Mouse (Mus musculus): ENCODE measurements around the gene Defb26. TPM values are rescaled to one million over a fixed set of nuclear protein-coding genes. Genes with fewer than 3 reads are reported as not detected.

The Defb26 gene
- polyA plus RNA-seq, 1 experiment from 2014 or later = not detected

Other genes with a start within 250 kb of the Defb26 start
- 40.0 and 45.5 TPM in 2 replicates for gene Tbc1d20, start 217.9 kb downstream of the Defb26 start, polyA plus RNA-seq (2014; fragmentation: Nextera tagmentation; extraction: Ambion mirVana)
- gene Rbck1, start 179.0 kb downstream of the Defb26 start, polyA plus RNA-seq (2014; fragmentation: Nextera tagmentation; extraction: Ambion mirVana) = 81.9 and 88.1 TPM in 2 replicates
- 0.73 and 1.1 TPM in 2 replicates for gene Trib3, start 167.7 kb downstream of the Defb26 start, polyA plus RNA-seq (2014; fragmentation: Nextera tagmentation; extraction: Ambion mirVana)
- 2.2 and 3.8 TPM in 2 replicates for gene Nrsn2, start 135.1 kb downstream of the Defb26 start, polyA plus RNA-seq (2014; fragmentation: Nextera tagmentation; extraction: Ambion mirVana)
- 13.6 and 15.7 TPM in 2 replicates for gene Sox12, start 113.6 kb downstream of the Defb26 start, polyA plus RNA-seq (2014; fragmentation: Nextera tagmentation; extraction: Ambion mirVana)
- gene Zcchc3, start 96.7 kb downstream of the Defb26 start, polyA plus RNA-seq (2014; fragmentation: Nextera tagmentation; extraction: Ambion mirVana) = 41.0 and 43.5 TPM in 2 replicates
- 0.33 and 0.69 TPM in 2 replicates for gene 6820408C15Rik, start 96.1 kb downstream of the Defb26 start, polyA plus RNA-seq (2014; fragmentation: Nextera tagmentation; extraction: Ambion mirVana)
- gene Defb23, start 47.1 kb downstream of the Defb26 start, polyA plus RNA-seq (2014; fragmentation: Nextera tagmentation; extraction: Ambion mirVana) = not detected in 2 replicates
- gene Defb20, start 34.6 kb downstream of the Defb26 start, polyA plus RNA-seq (2014; fragmentation: Nextera tagmentation; extraction: Ambion mirVana) = not detected in 2 replicates
- gene Defb22, start 21.6 kb downstream of the Defb26 start, polyA plus RNA-seq (2014; fragmentation: Nextera tagmentation; extraction: Ambion mirVana) = not detected in 2 replicates
- gene Defb28, start 6.6 kb upstream of the Defb26 start, polyA plus RNA-seq (2014; fragmentation: Nextera tagmentation; extraction: Ambion mirVana) = not detected in 2 replicates
- gene Defb29, start 28.4 kb upstream of the Defb26 start, polyA plus RNA-seq (2014; fragmentation: Nextera tagmentation; extraction: Ambion mirVana) = not detected in 2 replicates
- gene Gm17416, start 57.6 kb upstream of the Defb26 start, polyA plus RNA-seq (2014; fragmentation: Nextera tagmentation; extraction: Ambion mirVana) = not detected in 2 replicates
- gene Defb21, start 61.1 kb upstream of the Defb26 start, polyA plus RNA-seq (2014; fragmentation: Nextera tagmentation; extraction: Ambion mirVana) = not detected in 2 replicates
- not detected in 2 replicates for gene Defb19, start 68.6 kb upstream of the Defb26 start, polyA plus RNA-seq (2014; fragmentation: Nextera tagmentation; extraction: Ambion mirVana)
- gene Defb45, start 87.7 kb upstream of the Defb26 start, polyA plus RNA-seq (2014; fragmentation: Nextera tagmentation; extraction: Ambion mirVana) = not detected in 2 replicates
- not detected in 2 replicates for gene Defb36, start 92.6 kb upstream of the Defb26 start, polyA plus RNA-seq (2014; fragmentation: Nextera tagmentation; extraction: Ambion mirVana)
- 3.9 TPM in 1 of 2 replicates, not detected in the other for gene Defb25, start 111.4 kb upstream of the Defb26 start, polyA plus RNA-seq (2014; fragmentation: Nextera tagmentation; extraction: Ambion mirVana)
- gene Rem1, start 115.3 kb upstream of the Defb26 start, polyA plus RNA-seq (2014; fragmentation: Nextera tagmentation; extraction: Ambion mirVana) = 21.9 and 22.3 TPM in 2 replicates
- 120 and 122 TPM in 2 replicates for gene H13, start 157.8 kb upstream of the Defb26 start, polyA plus RNA-seq (2014; fragmentation: Nextera tagmentation; extraction: Ambion mirVana)
- gene Mcts2, start 175.3 kb upstream of the Defb26 start, polyA plus RNA-seq (2014; fragmentation: Nextera tagmentation; extraction: Ambion mirVana) = 26.5 and 30.1 TPM in 2 replicates
- 147 and 150 TPM in 2 replicates for gene Id1, start 224.6 kb upstream of the Defb26 start, polyA plus RNA-seq (2014; fragmentation: Nextera tagmentation; extraction: Ambion mirVana)
- 18.4 and 21.7 TPM in 2 replicates for gene Cox4i2, start 242.5 kb upstream of the Defb26 start, polyA plus RNA-seq (2014; fragmentation: Nextera tagmentation; extraction: Ambion mirVana)